ENCODE assay signal across 1 mouse cellular context in the genomic region with DNA sequence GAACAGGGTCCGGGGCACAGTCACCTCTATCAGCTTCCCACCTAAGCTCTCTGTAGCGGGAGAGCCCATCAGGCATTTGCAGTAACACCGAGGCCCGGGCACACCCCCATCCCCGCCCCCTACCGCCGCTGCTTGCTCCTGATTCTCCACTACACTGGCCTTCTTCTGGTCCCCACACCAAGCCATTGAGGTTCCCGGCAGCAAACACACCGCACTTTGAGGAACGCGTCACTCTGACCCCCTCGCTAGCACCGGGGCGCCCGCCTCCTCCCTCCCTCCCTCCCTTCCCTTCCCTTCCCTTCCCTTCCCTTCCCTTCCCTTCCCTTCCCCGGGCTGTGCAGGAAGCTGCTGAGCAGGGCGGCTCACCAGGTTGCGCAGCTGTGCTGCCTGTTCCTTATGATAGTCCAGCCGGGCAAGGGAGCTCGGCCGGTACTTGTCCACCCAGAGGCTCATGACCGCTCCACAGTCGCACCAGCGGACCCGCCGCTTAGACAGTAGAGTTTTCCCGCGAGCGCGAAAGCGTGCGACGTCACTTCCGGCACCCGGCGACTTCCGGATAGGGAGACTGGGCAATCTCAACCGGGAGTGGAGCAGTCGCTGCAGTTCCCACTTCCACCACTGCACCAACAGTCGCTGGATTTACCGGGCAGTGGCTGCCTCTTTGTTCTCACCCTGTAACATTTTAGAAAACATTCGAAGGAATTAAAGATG.
A peak's percentile ranks its signal among the peaks of the same experiment; 100 is the strongest.
TF ChIP-seq lines count a peak whose summit lies in the region.

A gene (minus strand): TSS at position 543 of the 711 bp plus-strand sequence.

TF ChIP-seq in MEL, 35 proteins besides CTCF, POLR2A, EP300 and RAD21 (continued from another document):
- TF ChIP-seq NELFE (IDR thresholded peaks at IDR 0.05; ENCODE audit: low read depth, low read length) (peak; percentile 72), UBTF (IDR thresholded peaks at IDR 0.05; ENCODE audit: borderline replicate concordance, insufficient read depth, low read depth, low read length) (no peak), MAZ (IDR thresholded peaks at IDR 0.05; ENCODE audit: low read depth, low read length) (peak; percentile 81; the same call in 1 of the 2 replicates), SIN3A (IDR thresholded peaks at IDR 0.05; ENCODE audit: low read length) (peak; percentile 85), POLR2AphosphoS5 (IDR thresholded peaks at IDR 0.05; ENCODE audit: borderline replicate concordance, low read depth, low read length) (no peak)
